Mouse (Mus musculus): Measurements from ENCODE around the gene Olfr142. TPM values are rescaled to one million over a fixed set of nuclear protein-coding genes. Genes with fewer than 3 reads are reported as not detected.
"Not testable (repeated sequence)": the region's sequence is repeated elsewhere in the genome, so short reads cannot be mapped to it uniquely, and the experiment has no call there.

Gene Olfr142
- polyA plus RNA-seq (2011; ENCODE audit: insufficient read depth, insufficient read length, low read depth, missing spikeins), result not detected in 2 replicates

GRCm38 (mm10) chr2:90257492-90257891, at the start of gene Olfr142:
Gene Olfr142, minus strand, starts transcription at chr2:90257592.
- no peak for TF ChIP-seq EP300 (IDR thresholded peaks at IDR 0.05; ENCODE audit: insufficient read depth, low read depth, low read length)
- no peak for TF ChIP-seq CTCF (IDR thresholded peaks at IDR 0.05; ENCODE audit: low read depth, low read length)
- TF ChIP-seq POLR2A (IDR thresholded peaks at IDR 0.05; ENCODE audit: insufficient read depth, low read length), result no peak
- no peak within 1 kb of the TSS for H3K27ac ChIP-seq (ENCODE audit: insufficient read depth, low read length)
- H3K4me3 ChIP-seq (ENCODE audit: low read depth, low read length), result no peak within 1 kb of the TSS
- no peaks in the 10 kb centered on the region for H3K36me3 ChIP-seq (ENCODE audit: control insufficient read depth, insufficient read depth, low read length, poor library complexity, severe bottlenecking)
- no peaks in the 10 kb centered on the region for H3K27me3 ChIP-seq (ENCODE audit: control insufficient read depth, insufficient read depth, low read length, poor library complexity, severe bottlenecking)
- no peaks in the 10 kb centered on the region for H3K4me1 ChIP-seq (ENCODE audit: control insufficient read depth, insufficient read depth, low read length)
- no peaks in the 10 kb centered on the region for H3K9me3 ChIP-seq (replicated peaks; ENCODE audit: control insufficient read depth, insufficient read depth, low read length, poor library complexity, severe bottlenecking)
- no peak within 1 kb of the TSS for H3K9ac ChIP-seq (ENCODE audit: low read depth, poor library complexity, severe bottlenecking)

DNA sequence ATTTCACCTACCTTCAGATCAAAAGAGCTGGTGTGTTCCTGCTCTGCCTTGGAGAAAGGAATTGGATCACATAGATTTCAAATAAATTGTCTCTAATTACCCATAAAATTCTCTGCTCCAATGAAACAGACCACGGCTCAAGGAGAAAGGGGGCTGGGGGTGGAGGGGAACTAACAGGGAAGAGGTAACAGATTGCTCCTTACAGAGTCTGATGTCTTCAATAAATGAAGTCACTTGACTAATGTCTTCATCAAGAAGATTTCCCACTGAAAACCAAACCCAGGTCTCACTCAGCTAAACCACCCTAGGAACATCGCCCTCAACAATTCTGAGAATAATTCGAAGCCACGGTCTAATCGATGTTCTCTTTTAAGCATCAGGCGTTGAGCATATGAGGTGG, 35.3 kb upstream of the Olfr142 start, which contains the start of gene Olfr1272:
Gene Olfr1272, minus strand, starts transcription at position 101 of the 400 bp plus-strand sequence.
- no peaks in the 10 kb centered on the region for H3K4me1 ChIP-seq (ENCODE audit: control insufficient read depth, insufficient read depth, low read length)
- TF ChIP-seq POLR2A (IDR thresholded peaks at IDR 0.05; ENCODE audit: insufficient read depth, low read length) (no peak), EP300 (IDR thresholded peaks at IDR 0.05; ENCODE audit: insufficient read depth, low read depth, low read length) (no peak), CTCF (IDR thresholded peaks at IDR 0.05; ENCODE audit: low read depth, low read length) (no peak)
- H3K9me3 ChIP-seq (replicated peaks; ENCODE audit: control insufficient read depth, insufficient read depth, low read length, poor library complexity, severe bottlenecking), result no peaks in the 10 kb centered on the region
- no peak within 1 kb of the TSS for H3K4me3 ChIP-seq (ENCODE audit: low read depth, low read length)
- H3K36me3 ChIP-seq (ENCODE audit: control insufficient read depth, insufficient read depth, low read length, poor library complexity, severe bottlenecking), result no peaks in the 10 kb centered on the region
- no peak within 1 kb of the TSS for H3K27ac ChIP-seq (ENCODE audit: insufficient read depth, low read length)
- H3K27me3 ChIP-seq (ENCODE audit: control insufficient read depth, insufficient read depth, low read length, poor library complexity, severe bottlenecking), result no peaks in the 10 kb centered on the region
- H3K9ac ChIP-seq (ENCODE audit: low read depth, poor library complexity, severe bottlenecking), result no peak within 1 kb of the TSS

DNA sequence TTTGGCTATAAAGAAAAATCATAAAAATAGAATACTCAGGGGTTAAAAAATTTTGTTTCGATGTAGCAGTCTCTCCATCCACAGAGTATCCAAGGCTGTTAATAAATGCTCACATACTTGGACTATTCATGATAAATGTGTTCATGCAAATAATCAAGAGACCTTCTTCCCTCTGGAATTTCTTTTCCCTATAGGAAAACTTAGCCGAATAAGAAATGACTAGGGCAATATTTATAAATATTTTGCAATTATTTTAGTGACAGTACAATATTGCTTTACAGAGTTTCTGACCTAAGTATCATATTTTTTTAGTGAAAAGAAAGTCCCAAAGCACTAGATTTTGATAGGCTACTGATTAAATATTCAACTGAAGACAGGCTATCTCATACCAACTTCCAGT, 13.5 kb upstream of the Olfr142 start, which contains the start of gene Olfr1271:
Gene Olfr1271, minus strand, starts transcription at position 101 of the 400 bp plus-strand sequence.
- TF ChIP-seq POLR2A (IDR thresholded peaks at IDR 0.05; ENCODE audit: insufficient read depth, low read length), result no peak
- no peak for TF ChIP-seq EP300 (IDR thresholded peaks at IDR 0.05; ENCODE audit: insufficient read depth, low read depth, low read length)
- no peak for TF ChIP-seq CTCF (IDR thresholded peaks at IDR 0.05; ENCODE audit: low read depth, low read length)
- Histone ChIP-seq H3K27me3 (ENCODE audit: control insufficient read depth, insufficient read depth, low read length, poor library complexity, severe bottlenecking) (no peaks in the 10 kb centered on the region), H3K9me3 (replicated peaks; ENCODE audit: control insufficient read depth, insufficient read depth, low read length, poor library complexity, severe bottlenecking) (no peaks in the 10 kb centered on the region), H3K9ac (ENCODE audit: low read depth, poor library complexity, severe bottlenecking) (no peak within 1 kb of the TSS), H3K4me3 (ENCODE audit: low read depth, low read length) (no peak within 1 kb of the TSS), H3K4me1 (ENCODE audit: control insufficient read depth, insufficient read depth, low read length) (no peaks in the 10 kb centered on the region), H3K27ac (ENCODE audit: insufficient read depth, low read length) (no peak within 1 kb of the TSS), H3K36me3 (ENCODE audit: control insufficient read depth, insufficient read depth, low read length, poor library complexity, severe bottlenecking) (no peaks in the 10 kb centered on the region)

DNA sequence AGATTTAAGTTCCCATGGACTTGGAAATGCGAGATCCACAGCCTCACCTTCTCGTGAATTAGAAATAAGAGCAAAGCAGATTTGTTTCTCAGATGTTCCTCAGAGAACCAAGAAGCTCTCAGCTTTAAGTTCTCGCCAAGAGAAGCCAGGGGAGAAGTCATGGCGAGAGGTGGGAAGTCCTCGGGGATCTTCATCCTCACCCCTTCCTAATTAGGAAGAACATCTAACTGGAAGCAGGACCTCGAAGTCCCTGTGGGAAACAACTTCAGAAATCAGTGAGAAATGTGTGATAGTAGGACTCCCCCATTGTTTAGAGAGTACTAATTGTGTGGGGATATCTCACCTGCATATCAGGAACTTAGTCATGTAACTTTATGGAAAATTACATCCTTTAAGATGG, 33.0 kb downstream of the Olfr142 start, which contains the start of gene Olfr1506:
Gene Olfr1506, minus strand, starts transcription at position 101 of the 400 bp plus-strand sequence.
- not testable (repeated sequence) for H3K27ac ChIP-seq (ENCODE audit: insufficient read depth, low read length); H3K4me3 ChIP-seq (ENCODE audit: low read depth, low read length); H3K36me3 ChIP-seq (ENCODE audit: control insufficient read depth, insufficient read depth, low read length, poor library complexity, severe bottlenecking); H3K9ac ChIP-seq (ENCODE audit: low read depth, poor library complexity, severe bottlenecking); H3K4me1 ChIP-seq (ENCODE audit: control insufficient read depth, insufficient read depth, low read length); H3K27me3 ChIP-seq (ENCODE audit: control insufficient read depth, insufficient read depth, low read length, poor library complexity, severe bottlenecking); H3K9me3 ChIP-seq (replicated peaks; ENCODE audit: control insufficient read depth, insufficient read depth, low read length, poor library complexity, severe bottlenecking)

Other genes with a start within 250 kb of the Olfr142 start
- gene Olfr1263, start 245.5 kb downstream of the Olfr142 start, polyA plus RNA-seq (2011; ENCODE audit: insufficient read depth, insufficient read length, low read depth, missing spikeins), result not detected in 2 replicates
- gene Olfr1264, start 232.0 kb downstream of the Olfr142 start, polyA plus RNA-seq (2011; ENCODE audit: insufficient read depth, insufficient read length, low read depth, missing spikeins), result not detected in 2 replicates
- gene Olfr1265, start 222.3 kb downstream of the Olfr142 start, polyA plus RNA-seq (2011; ENCODE audit: insufficient read depth, insufficient read length, low read depth, missing spikeins), result not detected in 2 replicates
- gene Olfr140, start 194.0 kb downstream of the Olfr142 start, polyA plus RNA-seq (2011; ENCODE audit: insufficient read depth, insufficient read length, low read depth, missing spikeins), result not detected in 2 replicates
- gene Olfr1269, start 136.2 kb downstream of the Olfr142 start, polyA plus RNA-seq (2011; ENCODE audit: insufficient read depth, insufficient read length, low read depth, missing spikeins), result not detected in 2 replicates
- gene Olfr32, start 115.3 kb downstream of the Olfr142 start, polyA plus RNA-seq (2011; ENCODE audit: insufficient read depth, insufficient read length, low read depth, missing spikeins), result not detected in 2 replicates
- not detected in 2 replicates for gene Olfr1270, start 104.5 kb downstream of the Olfr142 start, polyA plus RNA-seq (2011; ENCODE audit: insufficient read depth, insufficient read length, low read depth, missing spikeins)
- not detected in 2 replicates for gene Olfr1506, start 33.1 kb downstream of the Olfr142 start, polyA plus RNA-seq (2011; ENCODE audit: insufficient read depth, insufficient read length, low read depth, missing spikeins)
- gene Olfr1271, start 13.4 kb upstream of the Olfr142 start, polyA plus RNA-seq (2011; ENCODE audit: insufficient read depth, insufficient read length, low read depth, missing spikeins), result 0.11 TPM in 1 of 2 replicates, not detected in the other
- gene Olfr1272, start 35.2 kb upstream of the Olfr142 start, polyA plus RNA-seq (2011; ENCODE audit: insufficient read depth, insufficient read length, low read depth, missing spikeins), result not detected in 2 replicates
- gene Gm13769, start 64.6 kb upstream of the Olfr142 start, polyA plus RNA-seq (2011; ENCODE audit: insufficient read depth, insufficient read length, low read depth, missing spikeins), result 1.1 and 1.6 TPM in 2 replicates
- not detected in 2 replicates for gene Olfr1274-ps, start 141.1 kb upstream of the Olfr142 start, polyA plus RNA-seq (2011; ENCODE audit: insufficient read depth, insufficient read length, low read depth, missing spikeins)